Mouse (Mus musculus): ENCODE data around the gene Scn1b.

Scn1b gene

GRCm38 (mm10) chr7:31116721-31117145 lies 10.1 kb downstream of the Scn1b start:
- DNase-seq (ENCODE audit: low read depth, low spot score) = no peak

GRCm38 (mm10) chr7:31115587-31116043 lies 11.2 kb downstream of the Scn1b start:
- no peak for DNase-seq (ENCODE audit: low read depth, low spot score)

- DNase-seq (ENCODE audit: low read depth, low spot score) = no peak
Observed at GRCm38 (mm10) chr7:31115182-31115581, 11.6 kb downstream of the Scn1b start, which contains the start of gene Hpn. TSS of gene Hpn (minus strand) at chr7:31115290.

DNA sequence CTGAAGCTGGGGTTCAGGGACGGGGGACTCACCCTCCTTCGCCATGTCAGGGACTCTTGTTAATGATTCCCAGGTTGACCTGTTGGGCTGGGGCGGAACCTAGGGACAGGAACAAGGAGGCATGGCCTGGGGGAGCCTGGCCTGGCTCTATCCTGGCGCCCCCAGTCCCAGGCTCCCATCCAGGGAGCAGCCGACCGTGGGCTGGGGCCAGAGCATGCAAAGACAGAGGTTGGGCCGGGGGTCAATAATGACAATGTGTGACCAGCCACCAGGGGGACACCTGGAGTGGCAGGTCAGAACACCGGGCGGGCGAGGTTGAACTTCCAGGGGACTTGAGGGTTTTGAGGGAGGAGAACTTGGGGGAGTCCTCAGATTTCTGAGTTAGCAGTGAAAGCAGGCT lies 12.2 kb downstream of the Scn1b start:
- DNase-seq (ENCODE audit: low read depth, low spot score) = no peak

DNA sequence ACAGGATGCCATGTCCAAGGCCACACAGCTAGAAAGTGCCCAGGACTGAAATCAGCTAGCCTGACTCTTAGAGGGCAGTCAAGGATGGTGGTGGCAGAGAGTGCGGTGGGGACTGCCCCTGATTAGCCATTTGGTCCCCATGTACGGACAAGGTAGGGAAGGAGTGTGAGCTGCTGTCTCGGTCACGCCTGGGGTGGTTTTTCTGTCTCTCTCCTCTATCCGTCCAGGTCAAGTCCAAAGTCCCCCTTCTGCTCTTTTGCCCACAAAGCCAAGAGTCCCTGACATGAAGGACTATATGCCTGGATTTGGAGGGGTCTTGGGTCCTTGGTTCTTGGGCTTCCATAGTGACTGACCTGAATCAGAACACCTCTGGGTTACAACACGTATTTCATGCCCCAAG lies 13.0 kb downstream of the Scn1b start:
- no peak for DNase-seq (ENCODE audit: low read depth, low spot score)

DNA sequence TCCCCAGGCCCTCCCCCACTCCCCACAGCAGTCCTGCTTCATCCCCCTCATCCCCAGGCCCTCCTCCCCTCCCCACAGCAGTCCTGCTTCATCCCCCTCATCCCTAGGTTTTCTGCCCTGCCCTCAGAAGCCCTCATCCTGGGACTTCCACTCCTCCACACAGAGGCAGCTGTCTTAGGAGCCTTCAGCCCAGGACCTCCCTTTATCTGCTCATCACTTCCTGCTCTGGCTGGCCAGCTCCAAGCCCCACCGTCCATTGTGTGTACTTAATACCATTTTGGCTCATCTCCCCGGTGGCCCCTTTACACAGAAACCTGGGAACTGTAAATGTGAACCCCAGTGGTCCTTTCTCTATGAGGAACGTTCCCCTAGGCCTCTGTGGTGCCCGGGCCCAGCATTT lies 14.8 kb downstream of the Scn1b start:
- no peak for DNase-seq (ENCODE audit: low read depth, low spot score)

DNA sequence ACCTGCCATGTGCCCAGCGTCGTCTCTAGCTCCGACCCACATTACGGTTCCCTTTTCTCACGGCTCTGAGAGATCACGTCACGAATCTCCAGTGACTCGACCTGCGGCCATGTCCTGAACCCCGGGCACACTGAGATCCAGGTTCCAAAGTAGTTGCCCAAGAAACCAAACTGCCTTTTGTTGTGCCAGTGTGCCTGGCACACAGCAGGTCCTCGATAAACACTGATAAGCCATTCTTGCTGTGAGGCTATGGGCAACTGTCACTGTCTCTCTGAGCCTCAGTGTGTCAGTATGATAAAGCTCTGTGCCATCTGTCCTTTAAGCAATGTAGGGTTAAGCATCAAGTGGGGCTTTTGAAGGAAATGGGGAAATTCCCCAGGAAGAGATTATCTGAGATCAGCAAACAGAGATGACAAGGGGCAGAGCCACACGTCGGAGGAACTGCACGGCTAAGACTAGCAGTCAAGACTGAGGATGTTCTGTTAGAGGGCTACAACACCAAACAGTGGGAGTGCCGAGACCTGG lies 15.9 kb downstream of the Scn1b start:
- DNase-seq (ENCODE audit: low read depth, low spot score) = peak; percentile 81

DNA sequence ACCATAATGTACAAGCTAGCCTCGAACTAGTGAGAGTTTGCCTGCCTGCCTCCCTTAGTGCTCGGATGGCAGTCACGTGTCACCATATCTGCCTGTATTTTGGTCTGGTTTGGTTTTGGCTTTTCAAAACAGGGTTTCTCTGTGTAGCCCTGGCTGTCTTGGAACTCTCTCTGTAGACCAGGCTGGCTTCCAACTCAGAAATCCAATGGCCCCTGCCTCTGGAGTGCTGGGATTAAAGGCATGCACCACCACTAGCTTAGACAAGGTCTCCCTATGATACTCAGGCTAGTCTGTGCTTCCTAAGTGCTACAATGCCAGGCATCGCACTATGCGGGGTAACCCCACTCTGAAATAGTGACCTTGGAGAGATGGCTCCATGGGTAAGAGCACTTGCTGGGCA lies 17.0 kb downstream of the Scn1b start:
- DNase-seq (ENCODE audit: low read depth, low spot score) = no peak

DNA sequence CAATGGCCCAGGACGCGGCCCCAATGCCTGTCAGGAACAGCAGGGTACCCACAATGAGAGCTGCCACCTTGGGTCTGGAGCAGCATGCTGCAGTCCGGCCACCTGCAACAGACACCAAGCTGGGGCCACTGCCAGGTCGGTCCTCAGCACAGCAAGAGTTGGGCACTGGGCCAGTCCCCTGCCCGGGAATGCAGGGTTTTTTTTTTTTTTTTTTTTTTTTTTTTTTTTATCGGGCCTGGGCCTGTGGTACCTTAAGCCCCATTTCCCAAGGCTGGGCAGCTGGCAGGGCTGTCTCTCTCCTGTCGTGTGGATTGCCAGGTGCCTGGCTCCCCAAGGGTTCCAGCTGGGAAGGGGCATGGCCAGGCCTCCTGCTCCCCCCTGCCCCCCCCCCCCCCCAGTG lies 17.7 kb downstream of the Scn1b start:
- DNase-seq (ENCODE audit: low read depth, low spot score) = no peak

DNA sequence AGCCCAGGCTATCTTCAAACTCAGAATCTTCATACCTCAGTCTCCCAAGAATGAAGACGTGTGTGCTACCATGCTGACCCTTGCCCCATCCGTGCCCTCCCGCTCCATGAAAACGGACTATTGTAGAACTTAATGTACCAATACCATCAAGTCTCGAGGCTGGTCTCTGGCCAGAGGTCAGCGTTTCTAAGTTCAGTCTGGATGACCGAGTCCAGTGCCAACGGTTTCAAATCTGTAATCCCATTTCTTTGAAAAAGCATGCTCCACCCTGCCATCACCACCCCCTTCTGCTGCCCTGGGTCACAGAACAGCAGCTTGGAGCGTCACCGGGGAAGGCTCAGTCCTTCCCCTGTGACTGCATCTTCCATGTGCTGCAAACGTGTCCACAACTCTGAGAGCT lies 19.0 kb downstream of the Scn1b start:
- no peak for DNase-seq (ENCODE audit: low read depth, low spot score)

GRCm38 (mm10) chr7:31106166-31106565 lies 20.6 kb downstream of the Scn1b start:
- no peak for DNase-seq (ENCODE audit: low read depth, low spot score)

DNA sequence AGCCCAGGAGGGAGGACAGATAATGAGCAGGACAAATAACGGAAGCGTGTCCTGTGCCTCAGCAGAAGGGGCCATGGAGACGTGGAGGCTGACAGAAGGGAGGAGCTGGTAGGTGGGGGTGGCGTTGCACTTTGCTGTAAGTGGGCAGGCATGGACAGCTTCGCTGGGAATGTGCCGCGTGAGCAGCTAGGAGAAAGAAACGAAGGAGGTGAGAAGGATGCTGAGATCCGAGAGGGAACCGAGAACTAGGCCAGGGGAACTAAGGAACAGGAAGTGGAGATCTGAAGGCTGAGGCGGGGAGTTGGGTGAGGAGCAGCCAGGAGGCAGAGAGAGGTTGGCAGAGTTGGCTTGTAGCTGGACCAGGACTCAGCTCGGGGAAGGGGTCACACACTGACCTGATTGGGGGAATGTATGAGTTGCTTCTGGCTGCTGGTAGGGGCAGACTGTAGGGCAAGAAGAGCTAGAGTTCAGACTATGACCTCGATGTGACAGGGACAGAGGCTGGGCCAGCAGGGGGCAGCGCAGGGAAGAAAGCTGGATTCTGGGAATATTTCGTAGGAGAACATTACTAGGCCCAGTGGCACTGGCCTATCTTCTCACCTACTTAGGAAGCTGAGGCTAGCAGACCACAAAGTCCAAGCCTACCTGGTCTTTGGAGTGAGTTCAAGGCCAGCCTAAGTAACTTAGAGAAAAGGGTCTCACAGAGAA lies 21.6 kb downstream of the Scn1b start:
- DNase-seq (ENCODE audit: low read depth, low spot score) = peak; percentile 45

GRCm38 (mm10) chr7:31100786-31101185 lies 26.0 kb downstream of the Scn1b start:
- no peak for DNase-seq (ENCODE audit: low read depth, low spot score)

DNA sequence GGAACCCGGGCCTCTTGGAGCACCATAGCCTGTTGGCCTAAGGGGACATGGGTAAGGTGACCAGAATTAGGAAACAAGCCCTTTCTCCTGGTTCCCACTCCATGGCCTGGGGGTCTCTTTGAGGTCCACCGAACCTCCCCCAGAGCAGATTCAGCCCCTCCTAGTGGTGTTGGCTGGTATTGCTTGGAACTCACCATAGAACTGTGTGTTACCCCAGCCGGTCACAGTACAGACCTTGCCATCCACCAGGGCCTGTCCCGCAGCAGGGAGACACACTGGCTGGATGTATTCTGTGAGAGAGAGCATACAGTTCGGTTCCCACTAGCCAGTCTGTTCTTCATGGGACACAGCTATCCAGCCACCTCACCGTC lies 27.2 kb downstream of the Scn1b start:
- DNase-seq (ENCODE audit: low read depth, low spot score) = no peak

GRCm38 (mm10) chr7:31098697-31099611 lies 27.8 kb downstream of the Scn1b start:
- no peak for DNase-seq (ENCODE audit: low read depth, low spot score)

DNA sequence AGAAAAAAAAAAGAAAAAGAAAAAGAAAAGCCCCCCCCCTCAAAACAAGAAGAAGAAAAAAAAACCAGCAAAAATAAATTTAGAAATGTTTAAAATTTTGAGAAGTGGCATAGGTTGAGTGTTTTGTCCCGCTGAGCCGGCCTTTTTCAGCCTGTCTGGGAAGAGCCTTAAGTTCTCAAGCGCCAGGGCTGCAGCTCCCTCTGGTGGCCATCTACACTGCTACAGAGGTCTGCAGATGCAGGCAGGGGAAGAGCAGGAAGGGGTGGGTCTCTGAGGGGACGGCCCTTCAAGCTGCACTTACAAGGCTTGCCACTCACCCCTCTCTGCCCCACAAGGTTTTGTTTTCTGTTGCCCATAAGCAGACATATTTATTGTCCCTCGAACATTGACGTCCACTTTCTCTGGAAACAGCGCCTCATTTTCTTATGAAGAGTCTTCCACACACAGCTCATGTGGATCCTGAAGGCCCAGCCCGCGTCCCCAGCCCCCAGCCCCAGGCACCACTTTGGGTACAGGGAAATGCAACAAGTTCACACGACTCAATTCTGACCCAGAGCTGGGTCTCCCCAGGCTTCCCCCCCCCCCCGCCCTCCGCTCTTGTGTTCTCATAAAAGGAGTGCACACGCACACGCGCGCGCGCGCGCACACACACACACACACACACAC lies 29.1 kb downstream of the Scn1b start:
- DNase-seq (ENCODE audit: low read depth, low spot score) = peak; percentile 95

GRCm38 (mm10) chr7:31096892-31097564 lies 29.8 kb downstream of the Scn1b start:
- no peak for DNase-seq (ENCODE audit: low read depth, low spot score)

DNA sequence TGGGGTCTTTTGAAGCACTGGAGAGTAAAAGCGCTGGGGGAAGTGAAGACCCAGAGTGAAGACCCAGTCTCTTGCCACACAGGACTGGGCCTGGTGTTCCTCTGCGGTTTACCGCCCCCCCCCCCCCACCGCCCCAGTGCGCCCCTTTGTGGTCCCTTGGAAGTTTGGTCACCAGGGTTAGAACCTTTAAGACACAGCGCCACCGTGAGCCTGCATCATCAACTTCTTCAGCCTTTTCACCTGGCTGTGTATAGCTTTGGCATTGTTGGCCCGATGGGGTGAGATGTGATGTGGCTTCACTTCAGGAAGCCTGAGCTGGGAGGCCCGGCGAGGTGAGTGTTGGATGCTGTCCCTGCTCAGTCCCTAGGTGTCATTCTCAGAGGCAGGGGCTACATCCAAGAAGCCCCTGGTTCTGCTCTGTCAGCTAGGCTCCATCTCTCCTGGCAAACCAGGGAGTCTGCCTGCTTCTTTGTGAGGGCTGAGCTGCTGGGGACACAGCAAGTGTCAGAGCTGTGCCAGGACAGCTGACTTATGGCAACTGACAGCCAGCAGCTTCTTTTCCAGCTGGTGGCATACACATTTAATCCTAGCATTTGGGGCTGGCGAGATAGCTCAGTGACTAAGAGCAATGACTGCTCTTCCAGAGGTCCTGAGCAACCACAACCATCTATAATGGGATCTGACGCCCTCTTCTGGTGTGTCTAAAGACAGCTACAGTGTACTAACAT lies 31.9 kb downstream of the Scn1b start:
- peak; percentile 58 for DNase-seq (ENCODE audit: low read depth, low spot score)

GRCm38 (mm10) chr7:31089721-31090120 lies 37.1 kb downstream of the Scn1b start:
- peak; percentile 77 for DNase-seq (ENCODE audit: low read depth, low spot score)

GRCm38 (mm10) chr7:31088206-31088605 lies 38.6 kb downstream of the Scn1b start:
- no peak for DNase-seq (ENCODE audit: low read depth, low spot score)

DNA sequence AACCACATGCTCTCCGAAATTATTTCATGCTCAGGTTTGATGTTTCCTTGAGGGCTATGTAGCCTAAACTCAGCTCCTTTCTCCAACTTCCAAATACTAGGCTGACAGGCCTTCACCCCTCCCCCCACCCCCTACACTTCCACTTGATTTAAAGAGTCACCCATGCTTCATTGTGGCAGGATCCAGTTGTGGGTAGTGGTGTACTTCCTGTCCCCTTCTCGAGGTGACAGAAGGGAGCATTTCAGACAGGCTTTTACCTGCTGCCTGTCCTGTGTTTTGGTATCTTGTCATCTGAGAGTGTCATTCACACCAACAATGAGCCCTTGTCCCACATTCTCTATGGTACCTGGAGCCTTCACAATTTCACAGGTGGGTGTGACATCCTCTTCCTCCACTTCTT lies 39.5 kb downstream of the Scn1b start:
- DNase-seq (ENCODE audit: low read depth, low spot score) = peak; percentile 53

All from CD4-positive, CD25-positive, alpha-beta regulatory T cell, adult 2 months (primary cell).